In the genomic region with DNA sequence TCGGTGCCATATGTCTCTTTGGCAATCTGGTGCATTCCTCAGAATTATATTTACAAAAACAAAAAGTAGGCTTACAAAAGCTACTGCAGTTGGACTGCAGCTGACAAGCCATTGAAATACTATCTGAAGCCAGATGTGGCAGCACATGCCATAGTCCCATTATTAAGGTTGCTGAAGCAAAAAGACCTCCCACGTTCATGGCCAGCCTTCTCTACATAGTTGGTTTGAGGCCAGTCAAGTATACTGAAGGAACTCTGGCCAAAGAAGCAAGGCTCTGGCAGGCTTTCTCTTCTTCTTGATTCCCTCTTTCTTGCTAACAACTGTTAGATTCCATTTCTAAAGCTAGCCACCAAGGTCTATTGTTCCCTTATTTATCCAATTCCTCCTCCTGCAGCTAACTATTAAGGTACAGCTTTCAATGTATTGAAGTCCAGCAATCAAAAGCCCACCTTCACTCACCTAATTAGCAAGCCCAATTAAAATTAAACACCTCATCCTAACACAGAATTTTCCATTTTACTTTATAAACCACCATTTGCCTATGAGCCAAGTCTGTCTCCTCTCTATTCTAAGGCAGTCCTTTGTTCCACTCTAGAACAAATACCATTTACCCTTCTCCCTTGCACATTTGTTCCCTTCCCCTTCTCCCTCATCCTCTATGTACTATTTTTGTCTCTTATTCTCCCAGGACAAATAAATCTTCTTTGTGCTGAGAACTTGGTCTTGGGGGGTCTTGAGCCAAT, we compare ENCODE assay signal across 14 mouse cellular contexts. TPM values are rescaled to one million over a fixed set of nuclear protein-coding genes. Genes with fewer than 3 reads are reported as not detected.
DNase-seq lines count a peak whose midpoint lies in the region; ATAC-seq lines count a peak whose summit lies in the region.
"Had no signal": no experiment of that assay in that cellular context is flagged by ENCODE, and none has a peak within 500 bp of the region (broad histone marks: within the 10 kb centered on the region; RNA-seq: fewer than 3 reads in every experiment).

No protein-coding gene starts in this region.

- no peaks in the 10 kb centered on the region for H3K4me1 ChIP-seq in forebrain, embryonic 11.5 days (replicated peaks; ENCODE audit: control insufficient read depth, insufficient read depth, low read length)
- peaks cover 5% of the 10 kb centered on the region; the same call in 1 of the 2 replicates for H3K4me1 ChIP-seq in forebrain, embryonic 10.5 days
- no peaks in the 10 kb centered on the region for H3K4me1 ChIP-seq in limb, embryonic 13.5 days
- H3K4me1 ChIP-seq in limb, embryonic 10.5 days: no peaks in the 10 kb centered on the region
- H3K4me1 ChIP-seq in forebrain, embryonic 14.5 days (ENCODE audit: control insufficient read depth, insufficient read depth, low read length): no peaks in the 10 kb centered on the region
- H3K4me1 ChIP-seq in stomach, embryonic 15.5 days: no peaks in the 10 kb centered on the region
- H3K4me1 ChIP-seq: heart, embryonic 15.5 days; hindbrain, embryonic 13.5 days had no signal

- no peaks in the 10 kb centered on the region for H3K27me3 ChIP-seq in forebrain, embryonic 11.5 days (ENCODE audit: control insufficient read depth, insufficient read depth, low read length)
- no peaks in the 10 kb centered on the region for H3K27me3 ChIP-seq in forebrain, embryonic 10.5 days (ENCODE audit: poor library complexity, severe bottlenecking)
- no peaks in the 10 kb centered on the region for H3K27me3 ChIP-seq in limb, embryonic 13.5 days
- H3K27me3 ChIP-seq in limb, embryonic 10.5 days (ENCODE audit: low read depth, poor library complexity, severe bottlenecking): no peaks in the 10 kb centered on the region
- H3K27me3 ChIP-seq in forebrain, embryonic 14.5 days (replicated peaks; ENCODE audit: control insufficient read depth, insufficient read depth, low read length): no peaks in the 10 kb centered on the region
- no peaks in the 10 kb centered on the region for H3K27me3 ChIP-seq in stomach, embryonic 15.5 days (replicated peaks)
- H3K27me3 ChIP-seq: heart, embryonic 15.5 days; hindbrain, embryonic 13.5 days had no signal

- H3K36me3 ChIP-seq in forebrain, embryonic 11.5 days (ENCODE audit: control insufficient read depth, insufficient read depth, low read length): no peaks in the 10 kb centered on the region
- no peaks in the 10 kb centered on the region for H3K36me3 ChIP-seq in forebrain, embryonic 10.5 days (replicated peaks)
- no peaks in the 10 kb centered on the region for H3K36me3 ChIP-seq in limb, embryonic 13.5 days
- no peaks in the 10 kb centered on the region for H3K36me3 ChIP-seq in limb, embryonic 10.5 days
- H3K36me3 ChIP-seq in forebrain, embryonic 14.5 days (ENCODE audit: control insufficient read depth, insufficient read depth, low read length): no peaks in the 10 kb centered on the region
- no peaks in the 10 kb centered on the region for H3K36me3 ChIP-seq in stomach, embryonic 15.5 days
- H3K36me3 ChIP-seq: heart, embryonic 15.5 days; hindbrain, embryonic 13.5 days had no signal

- no peak overlapping the region for H3K9ac ChIP-seq in forebrain, embryonic 11.5 days (ENCODE audit: low read length)
- H3K9ac ChIP-seq in limb, embryonic 13.5 days: no peak overlapping the region
- no peak overlapping the region for H3K9ac ChIP-seq in forebrain, embryonic 14.5 days (ENCODE audit: low read length)
- no peak overlapping the region for H3K9ac ChIP-seq in stomach, embryonic 15.5 days
- H3K9ac ChIP-seq: heart, embryonic 15.5 days; hindbrain, embryonic 13.5 days had no signal

- DNase-seq in forebrain, embryonic 11.5 days (ENCODE audit: low spot score): no peak
- no peak for DNase-seq in forebrain, embryonic 10.5 days (ENCODE audit: extremely low spot score, low spot score)
- no peak for DNase-seq in limb, embryonic 10.5 days (ENCODE audit: low spot score)
- peak; percentile 63 for DNase-seq in forebrain, embryonic 14.5 days (ENCODE audit: low spot score)
- DNase-seq in liver: no peak
- no peak for DNase-seq in adrenal gland, adult 2 months
- DNase-seq: adrenal gland, postnatal 25 days; gastrocnemius, postnatal 36 days; kidney, postnatal 36 days; midbrain, embryonic 14.5 days had no signal

- H3K9me3 ChIP-seq in forebrain, embryonic 11.5 days (ENCODE audit: control insufficient read depth, low read length): no peaks in the 10 kb centered on the region
- H3K9me3 ChIP-seq in forebrain, embryonic 10.5 days: no peaks in the 10 kb centered on the region
- no peaks in the 10 kb centered on the region for H3K9me3 ChIP-seq in limb, embryonic 13.5 days
- no peaks in the 10 kb centered on the region for H3K9me3 ChIP-seq in limb, embryonic 10.5 days (replicated peaks)
- no peaks in the 10 kb centered on the region for H3K9me3 ChIP-seq in forebrain, embryonic 14.5 days (replicated peaks; ENCODE audit: control insufficient read depth, low read length)
- H3K9me3 ChIP-seq in stomach, embryonic 15.5 days: no peaks in the 10 kb centered on the region
- H3K9me3 ChIP-seq: heart, embryonic 15.5 days; hindbrain, embryonic 13.5 days had no signal

- no peak overlapping the region for H3K27ac ChIP-seq in forebrain, embryonic 11.5 days (ENCODE audit: low read depth, low read length)
- H3K27ac ChIP-seq in forebrain, embryonic 10.5 days: no peak overlapping the region
- no peak overlapping the region for H3K27ac ChIP-seq in limb, embryonic 13.5 days
- H3K27ac ChIP-seq in limb, embryonic 10.5 days: no peak overlapping the region
- no peak overlapping the region for H3K27ac ChIP-seq in forebrain, embryonic 14.5 days (ENCODE audit: low read depth, low read length)
- peak overlapping the region; percentile 31 for H3K27ac ChIP-seq in stomach, embryonic 15.5 days
- H3K27ac ChIP-seq: heart, embryonic 15.5 days; hindbrain, embryonic 13.5 days had no signal

- no peak overlapping the region for H3K4me3 ChIP-seq in forebrain, embryonic 11.5 days (ENCODE audit: low read depth, low read length)
- no peak overlapping the region for H3K4me3 ChIP-seq in forebrain, embryonic 10.5 days
- no peak overlapping the region for H3K4me3 ChIP-seq in limb, embryonic 13.5 days
- no peak overlapping the region for H3K4me3 ChIP-seq in limb, embryonic 10.5 days
- no peak overlapping the region for H3K4me3 ChIP-seq in forebrain, embryonic 14.5 days (ENCODE audit: low read depth, low read length)
- no peak overlapping the region for H3K4me3 ChIP-seq in stomach, embryonic 15.5 days (replicated peaks)
- H3K4me3 ChIP-seq: heart, embryonic 15.5 days; hindbrain, embryonic 13.5 days had no signal

- WGBS in forebrain, embryonic 11.5 days: 52% methylated on average over 2 of the region's 2 CpGs
- 71% methylated on average over 2 of the region's 2 CpGs for WGBS in forebrain, embryonic 10.5 days
- 65% methylated on average over 2 of the region's 2 CpGs for WGBS in limb, embryonic 13.5 days
- 93% methylated on average over 2 of the region's 2 CpGs for WGBS in limb, embryonic 10.5 days
- 27% methylated on average over 2 of the region's 2 CpGs for WGBS in forebrain, embryonic 14.5 days
- 50% methylated on average over 2 of the region's 2 CpGs for WGBS in stomach, embryonic 15.5 days

- peak; percentile 55; the same call in 1 of the 2 replicates for ATAC-seq in forebrain, embryonic 11.5 days (replicated peaks; ENCODE audit: low FRiP score)
- peak; percentile 48; the same call in 1 of the 2 replicates for ATAC-seq in limb, embryonic 13.5 days (ENCODE audit: low FRiP score, low read depth)
- peak; percentile 78 for ATAC-seq in forebrain, embryonic 14.5 days
- no peak for ATAC-seq in stomach, embryonic 15.5 days (ENCODE audit: insufficient read depth, low FRiP score, low read depth)

- H3K4me2 ChIP-seq in forebrain, embryonic 11.5 days (ENCODE audit: low read depth, low read length, severe bottlenecking): no peak overlapping the region
- H3K4me2 ChIP-seq in limb, embryonic 13.5 days (replicated peaks): no peak overlapping the region
- no peak overlapping the region for H3K4me2 ChIP-seq in forebrain, embryonic 14.5 days (ENCODE audit: low read length)
- no peak overlapping the region for H3K4me2 ChIP-seq in stomach, embryonic 15.5 days
- H3K4me2 ChIP-seq: heart, embryonic 15.5 days; hindbrain, embryonic 13.5 days had no signal

RNA-seq across cellular contexts. Expression of gene Steap4, which starts 26.2 kb away (rescaled TPM):
- polyA plus RNA-seq in forebrain, embryonic 11.5 days (2014; fragmentation: Nextera tagmentation; extraction: Ambion mirVana): 0.35 and 0.56 TPM in 2 replicates
- polyA plus RNA-seq in forebrain, embryonic 10.5 days (2016; fragmentation: Nextera tagmentation; extraction: Ambion mirVana): 0.09 and 0.21 TPM in 2 replicates
- 3.3 and 3.4 TPM in 2 replicates for polyA plus RNA-seq in limb, embryonic 13.5 days (2015; fragmentation: Nextera tagmentation; extraction: Ambion mirVana)
- 0.51 TPM in 1 of 2 replicates, not detected in the other for polyA plus RNA-seq in limb, embryonic 10.5 days (2016; fragmentation: Nextera tagmentation; extraction: Ambion mirVana)
- polyA plus RNA-seq in forebrain, embryonic 14.5 days (2014; fragmentation: Nextera tagmentation; extraction: Ambion mirVana): 0.11 TPM in 1 of 2 replicates, not detected in the other
- 2.3 and 2.8 TPM in 2 replicates for polyA plus RNA-seq in stomach, embryonic 15.5 days (2015; fragmentation: Nextera tagmentation; extraction: Ambion mirVana)
- total RNA-seq in adrenal gland, adult 2 months (2021): 10 to 100 TPM; 31.1 to 71.1 TPM
- polyA plus RNA-seq in adrenal gland, adult 2 months (2012; rRNA removed): 7.6 and 10.6 TPM in 2 replicates
- polyA plus RNA-seq: midbrain, embryonic 14.5 days had no signal
